Mouse (Mus musculus): ENCODE results near the gene Hist2h2bb.
"Not testable (repeated sequence)": the region's sequence is repeated elsewhere in the genome, so short reads cannot be mapped to it uniquely, and the experiment has no call there.

The Hist2h2bb gene

DNA sequence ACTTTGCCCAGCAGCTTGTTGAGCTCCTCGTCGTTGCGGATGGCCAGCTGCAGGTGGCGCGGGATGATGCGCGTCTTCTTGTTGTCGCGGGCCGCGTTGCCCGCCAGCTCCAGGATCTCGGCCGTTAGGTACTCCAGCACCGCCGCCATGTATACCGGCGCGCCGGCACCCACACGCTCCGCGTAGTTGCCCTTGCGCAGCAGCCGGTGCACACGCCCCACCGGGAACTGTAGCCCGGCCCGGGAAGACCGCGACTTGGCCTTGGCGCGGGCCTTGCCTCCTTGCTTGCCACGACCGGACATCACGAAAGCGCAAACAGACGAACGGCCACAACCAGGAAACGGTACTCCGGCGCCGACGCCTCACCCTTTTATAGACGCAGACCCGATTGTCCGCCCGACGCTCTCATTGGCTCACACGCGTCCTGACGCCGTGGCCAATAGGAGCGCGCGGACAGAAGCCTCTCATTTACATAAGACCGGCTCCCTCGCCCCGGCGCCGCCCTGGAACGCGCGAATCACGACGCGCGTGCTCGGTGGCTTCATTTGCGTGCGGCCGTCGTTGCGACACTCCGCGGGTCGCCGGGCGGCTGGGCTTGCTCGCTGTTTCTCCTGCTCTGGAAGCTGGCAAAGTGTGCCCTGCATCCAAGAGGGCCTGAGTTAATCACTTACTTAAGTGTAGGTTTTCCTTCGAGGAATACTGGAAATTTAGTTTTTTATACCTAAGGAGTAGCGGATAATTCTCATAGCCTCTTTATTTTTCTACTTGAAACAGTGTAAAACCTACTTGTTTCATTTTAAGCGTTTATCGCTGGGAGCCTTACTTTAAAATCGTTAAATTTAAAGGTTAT is 29.4 kb upstream of the Hist2h2bb start, which contains the start of gene Hist2h2aa2:
Gene Hist2h2aa2 (minus strand): TSS at position 328 of the 850 bp plus-strand sequence.
- DNase-seq (ENCODE audit: low read depth, low spot score): peak; percentile 74

DNA sequence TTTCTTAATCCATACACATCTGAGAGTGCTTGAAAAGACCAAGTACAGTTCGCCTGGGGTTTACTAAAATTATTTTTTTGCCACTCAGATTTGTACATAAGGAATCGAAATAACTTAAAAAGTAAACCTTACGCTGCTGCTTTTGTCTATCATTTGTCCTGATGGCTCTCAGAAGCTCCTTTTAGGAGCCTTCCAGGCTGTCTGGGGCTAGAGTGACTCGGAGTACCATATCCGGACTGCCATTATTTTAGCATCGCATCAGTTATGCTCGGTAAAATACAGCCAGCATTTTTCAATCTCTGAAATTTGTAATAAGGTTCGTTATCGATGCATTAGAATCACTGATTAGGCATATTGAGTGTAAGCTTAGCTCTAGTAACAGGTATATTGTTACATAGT is 28.8 kb upstream of the Hist2h2bb start:
- DNase-seq (ENCODE audit: low read depth, low spot score): no peak

DNA sequence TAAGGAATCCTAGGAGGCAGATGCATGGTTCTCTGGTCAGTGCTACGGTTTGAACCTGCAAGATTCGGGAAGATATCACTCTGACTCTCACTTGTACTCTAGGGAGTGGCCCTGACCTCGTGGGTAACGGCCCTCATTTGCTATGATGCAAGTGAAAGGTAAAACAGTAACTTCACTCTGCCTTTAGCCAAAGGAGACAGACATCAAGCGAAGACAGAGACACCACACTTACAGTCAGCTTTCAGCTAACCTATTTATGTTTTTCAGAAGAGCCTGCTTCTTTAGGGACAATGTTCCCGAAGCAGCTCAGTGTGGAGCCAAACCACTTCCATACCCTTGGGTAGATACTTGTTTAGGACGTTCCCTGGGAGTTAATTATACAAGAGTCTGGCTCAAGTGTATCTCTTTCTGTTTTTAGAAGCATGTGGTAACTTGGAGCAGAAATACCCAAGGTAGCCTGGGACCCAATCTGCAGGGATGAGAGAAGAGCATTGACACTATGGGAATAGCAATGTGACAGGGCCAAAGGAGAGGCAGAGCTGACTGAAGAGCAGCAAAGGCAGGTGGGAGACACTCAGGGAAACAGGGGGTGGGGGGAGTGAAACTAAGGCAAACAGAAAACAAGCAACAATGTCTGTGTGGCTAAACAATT is 25.5 kb upstream of the Hist2h2bb start:
- DNase-seq (ENCODE audit: low read depth, low spot score): no peak

DNA sequence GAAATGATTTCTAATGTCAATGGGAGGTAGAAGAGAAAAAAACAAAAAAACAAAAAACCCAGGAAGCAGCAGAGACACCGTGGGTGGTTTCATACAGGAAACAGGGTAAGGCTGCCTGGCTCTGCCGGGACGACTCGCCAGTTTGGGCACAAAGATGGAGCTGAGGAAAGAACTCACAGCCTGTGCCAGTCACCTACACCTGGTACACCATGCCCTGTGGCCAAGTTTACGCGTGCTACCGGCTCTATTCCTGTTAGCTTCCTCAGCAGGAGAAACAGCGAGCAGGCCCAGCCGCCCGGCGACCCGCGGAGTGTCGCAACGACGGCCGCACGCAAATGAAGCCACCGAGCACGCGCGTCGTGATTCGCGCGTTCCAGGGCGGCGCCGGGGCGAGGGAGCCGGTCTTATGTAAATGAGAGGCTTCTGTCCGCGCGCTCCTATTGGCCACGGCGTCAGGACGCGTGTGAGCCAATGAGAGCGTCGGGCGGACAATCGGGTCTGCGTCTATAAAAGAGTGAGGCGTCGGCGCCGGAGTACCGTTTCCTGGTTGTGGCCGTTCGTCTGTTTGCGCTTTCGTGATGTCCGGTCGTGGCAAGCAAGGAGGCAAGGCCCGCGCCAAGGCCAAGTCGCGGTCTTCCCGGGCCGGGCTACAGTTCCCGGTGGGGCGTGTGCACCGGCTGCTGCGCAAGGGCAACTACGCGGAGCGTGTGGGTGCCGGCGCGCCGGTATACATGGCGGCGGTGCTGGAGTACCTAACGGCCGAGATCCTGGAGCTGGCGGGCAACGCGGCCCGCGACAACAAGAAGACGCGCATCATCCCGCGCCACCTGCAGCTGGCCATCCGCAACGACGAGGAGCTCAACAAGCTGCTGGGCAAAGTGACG is 24.3 kb upstream of the Hist2h2bb start, which contains the start of gene Hist2h2aa1:
Gene Hist2h2aa1 (plus strand): TSS at position 495 of the 884 bp plus-strand sequence.
- DNase-seq (ENCODE audit: low read depth, low spot score): peak; percentile 88

DNA sequence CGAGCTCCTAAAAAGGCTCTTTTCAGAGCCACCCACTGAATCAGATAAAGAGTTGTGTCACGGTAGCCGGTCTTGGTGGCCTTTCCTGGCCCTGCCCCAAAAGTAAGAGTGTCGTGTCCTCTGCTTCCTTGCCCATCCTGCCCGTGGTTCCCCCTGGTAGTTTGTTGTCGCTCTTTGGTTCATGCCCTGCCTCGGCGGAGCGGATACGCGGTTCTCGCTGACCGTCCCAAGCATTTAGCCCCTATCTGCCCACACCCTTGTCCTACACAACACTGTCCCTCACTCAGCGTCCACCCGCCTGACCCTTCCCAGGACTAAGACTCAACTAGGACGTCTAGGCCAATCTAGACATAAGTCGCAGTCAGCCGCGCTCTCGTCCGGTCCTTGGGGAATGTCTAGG is 23.5 kb upstream of the Hist2h2bb start:
- not testable (repeated sequence) for DNase-seq (ENCODE audit: low read depth, low spot score)

DNA sequence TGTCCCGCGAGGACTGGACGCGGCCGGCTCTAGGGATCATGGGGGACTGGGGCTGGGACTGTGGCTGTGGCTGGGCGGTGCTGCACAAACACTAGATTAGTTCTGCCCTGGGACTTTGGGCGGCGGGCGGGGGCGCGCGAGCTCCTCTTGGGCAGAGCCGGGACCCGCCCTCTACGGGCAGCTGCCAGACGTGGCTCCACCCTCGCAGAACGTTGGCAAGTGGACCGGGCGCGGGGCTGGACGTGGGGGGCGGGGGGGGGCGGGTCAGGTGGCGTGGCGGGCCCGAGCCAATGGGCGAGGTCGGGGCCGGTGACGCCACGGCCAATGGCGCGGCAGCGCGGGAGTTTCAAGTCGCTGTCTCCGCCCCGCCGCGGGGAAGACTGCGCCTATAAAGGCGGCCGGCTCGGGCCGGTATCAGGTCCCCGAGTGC is 23.1 kb upstream of the Hist2h2bb start, which contains the start of gene Hist2h3c1:
Gene Hist2h3c1 (plus strand): TSS at position 259 of the 430 bp plus-strand sequence.
- DNase-seq (ENCODE audit: low read depth, low spot score): not testable (repeated sequence)

DNA sequence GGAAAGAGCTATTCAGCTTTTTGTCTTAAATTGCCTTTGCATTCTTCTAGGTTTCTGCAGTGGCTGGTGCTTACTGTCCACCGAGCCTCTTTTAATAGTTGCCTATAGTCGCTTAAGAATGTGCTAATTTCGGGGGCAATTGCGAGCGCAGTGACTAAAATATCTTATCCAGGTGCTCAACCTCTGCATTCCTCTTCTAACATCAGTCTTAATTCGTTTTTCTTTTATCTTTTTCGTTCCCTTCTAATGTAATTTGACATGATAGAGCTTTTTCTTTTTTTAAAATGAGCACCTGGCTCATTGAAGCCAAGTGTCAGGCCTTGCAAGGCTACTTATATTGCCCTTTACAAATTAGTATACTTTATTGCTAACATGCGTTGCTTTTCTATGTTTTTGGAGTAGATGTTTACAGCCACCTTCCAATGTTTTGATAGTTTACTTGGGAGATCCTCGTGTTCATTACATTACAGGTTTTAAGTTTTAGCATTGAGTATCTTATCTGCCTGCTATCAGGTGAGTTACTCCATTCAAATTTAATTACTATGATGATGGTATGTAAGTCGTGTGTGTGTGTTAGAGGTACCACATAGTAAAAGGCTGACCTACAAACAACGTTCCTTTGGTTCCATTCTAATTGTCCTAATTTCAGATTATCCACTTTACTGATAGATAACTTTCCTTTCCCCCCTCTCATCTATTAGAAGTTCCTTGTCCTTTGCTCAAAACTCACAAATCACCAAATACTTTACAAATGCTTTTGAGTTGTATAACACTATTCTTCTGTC is 22.0 kb upstream of the Hist2h2bb start:
- no peak for DNase-seq (ENCODE audit: low read depth, low spot score)

DNA sequence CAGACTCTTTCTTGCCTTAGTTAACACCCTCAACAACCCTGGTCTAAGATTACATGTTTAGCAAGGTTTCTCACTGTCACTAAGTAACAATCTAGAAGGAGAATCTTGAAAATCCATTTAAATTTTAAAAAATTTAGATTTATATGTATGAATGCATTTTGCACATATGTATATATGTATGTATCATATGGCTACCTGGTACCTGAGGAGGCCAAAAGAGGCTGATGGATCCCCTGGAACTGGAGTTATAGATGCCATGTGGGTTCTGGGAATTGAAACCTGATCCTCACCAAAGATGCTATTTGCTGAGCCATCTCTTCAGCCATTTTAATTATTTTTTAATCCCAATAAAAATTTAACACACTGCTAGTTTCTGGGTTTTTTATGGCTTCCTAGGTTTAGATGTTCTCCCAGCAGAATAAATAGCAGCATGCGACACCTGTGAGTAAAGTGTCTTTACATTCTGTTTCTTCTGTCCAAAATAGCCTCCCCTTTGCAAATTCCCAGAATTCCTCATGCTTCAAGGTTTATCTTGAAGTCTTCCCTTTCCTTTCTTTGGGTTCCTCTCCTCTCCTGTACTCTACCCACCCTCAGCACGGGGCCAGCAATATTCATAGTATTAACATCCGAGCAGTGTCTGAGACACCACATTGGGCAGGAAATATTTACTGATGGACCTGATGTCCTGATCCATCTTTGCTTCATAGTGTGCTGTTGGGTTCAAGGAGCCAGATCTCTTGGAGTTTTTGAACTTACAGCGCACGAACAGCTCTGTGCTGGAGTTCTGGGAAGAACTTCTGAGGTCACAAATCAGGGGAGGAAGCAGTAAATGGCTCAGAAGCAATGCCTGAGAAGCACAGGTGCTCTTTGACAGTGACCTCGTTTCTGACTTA is 21.2 kb upstream of the Hist2h2bb start:
- DNase-seq (ENCODE audit: low read depth, low spot score): no peak

DNA sequence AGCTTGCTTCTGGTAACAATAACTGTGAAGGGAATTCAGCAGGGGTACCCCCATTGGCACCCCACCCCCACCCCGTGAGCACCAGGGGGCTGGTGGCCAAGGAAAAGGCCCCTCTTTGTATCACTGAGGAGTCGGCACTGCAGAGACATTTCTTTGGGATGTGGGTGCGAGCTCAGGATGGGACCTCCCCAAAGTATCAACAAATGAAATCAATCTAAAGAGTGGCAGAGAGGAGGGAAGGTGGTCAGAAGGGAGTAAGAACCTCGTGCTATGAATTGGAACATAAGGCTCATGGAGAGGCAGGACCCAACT is 20.6 kb upstream of the Hist2h2bb start:
- DNase-seq (ENCODE audit: low read depth, low spot score): no peak

DNA sequence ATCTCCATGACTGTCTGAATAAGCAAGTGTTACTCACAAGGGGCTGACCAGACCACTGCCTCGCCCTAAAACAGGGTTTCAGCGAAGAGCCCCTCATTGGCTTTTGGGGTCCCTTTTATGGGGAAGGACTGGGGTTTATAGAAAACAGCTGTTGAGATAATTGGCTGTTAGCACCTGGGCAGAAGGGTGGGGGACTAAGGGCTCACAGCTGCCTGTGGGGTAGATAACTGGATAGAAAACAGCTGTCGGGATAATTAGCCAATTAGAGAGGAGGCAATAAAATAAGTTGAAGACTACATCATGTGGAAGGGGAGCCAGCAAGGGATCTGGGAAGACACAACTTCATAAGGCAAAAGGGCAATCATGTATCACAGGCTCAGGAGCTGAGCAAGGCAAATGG is 18.7 kb upstream of the Hist2h2bb start:
- DNase-seq (ENCODE audit: low read depth, low spot score): no peak

DNA sequence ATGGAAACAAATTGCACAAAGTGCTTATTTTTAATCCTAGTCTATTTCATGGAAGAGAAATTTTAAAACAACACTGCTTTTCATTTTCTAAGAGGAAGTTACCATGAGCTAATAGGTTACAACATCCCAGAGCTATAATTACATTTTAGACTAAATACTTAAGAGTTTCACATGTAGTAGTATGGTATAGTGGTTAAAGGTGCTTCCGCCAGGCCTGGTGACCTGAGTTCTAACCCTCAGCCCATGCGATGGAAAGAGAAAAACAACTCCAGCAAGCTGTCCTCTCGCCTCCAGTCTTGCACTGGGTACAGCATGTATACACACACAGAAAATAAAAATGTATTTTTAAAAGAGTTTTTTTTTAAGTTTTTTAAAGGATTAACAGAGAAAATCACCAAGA is 17.8 kb upstream of the Hist2h2bb start:
- DNase-seq (ENCODE audit: low read depth, low spot score): no peak

DNA sequence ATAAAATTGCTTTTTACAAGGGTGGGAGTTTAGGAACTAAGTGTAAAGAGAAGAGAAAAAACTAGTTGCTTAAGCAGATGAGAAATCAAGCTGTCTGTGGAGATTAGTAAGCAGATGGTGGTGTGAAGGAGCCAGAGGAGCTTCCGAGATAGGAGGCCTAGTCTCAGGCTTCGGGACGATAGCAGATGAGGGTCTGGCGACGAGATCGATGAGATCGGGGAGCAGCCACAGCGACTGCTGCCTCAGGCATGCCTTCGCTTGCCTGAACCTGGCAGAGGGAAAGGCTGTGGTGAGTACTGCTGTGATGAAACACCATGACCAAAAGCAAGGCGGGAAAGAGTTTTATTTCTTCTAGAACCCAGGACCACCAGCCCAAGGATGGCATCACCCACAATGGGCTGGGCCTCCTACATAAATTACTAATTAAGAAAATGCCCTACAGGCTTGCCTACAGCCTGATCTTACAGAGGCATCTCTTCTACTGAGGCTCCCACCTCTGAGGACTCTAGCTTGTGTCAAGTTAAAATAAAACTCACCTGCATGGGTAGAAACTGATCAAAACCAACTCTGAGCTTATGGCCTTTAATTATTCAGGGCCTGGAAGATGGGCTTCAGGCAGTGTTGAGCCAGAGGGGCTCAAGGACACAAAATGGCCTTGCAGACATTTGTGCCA is 14.7 kb upstream of the Hist2h2bb start:
- no peak for DNase-seq (ENCODE audit: low read depth, low spot score)

DNA sequence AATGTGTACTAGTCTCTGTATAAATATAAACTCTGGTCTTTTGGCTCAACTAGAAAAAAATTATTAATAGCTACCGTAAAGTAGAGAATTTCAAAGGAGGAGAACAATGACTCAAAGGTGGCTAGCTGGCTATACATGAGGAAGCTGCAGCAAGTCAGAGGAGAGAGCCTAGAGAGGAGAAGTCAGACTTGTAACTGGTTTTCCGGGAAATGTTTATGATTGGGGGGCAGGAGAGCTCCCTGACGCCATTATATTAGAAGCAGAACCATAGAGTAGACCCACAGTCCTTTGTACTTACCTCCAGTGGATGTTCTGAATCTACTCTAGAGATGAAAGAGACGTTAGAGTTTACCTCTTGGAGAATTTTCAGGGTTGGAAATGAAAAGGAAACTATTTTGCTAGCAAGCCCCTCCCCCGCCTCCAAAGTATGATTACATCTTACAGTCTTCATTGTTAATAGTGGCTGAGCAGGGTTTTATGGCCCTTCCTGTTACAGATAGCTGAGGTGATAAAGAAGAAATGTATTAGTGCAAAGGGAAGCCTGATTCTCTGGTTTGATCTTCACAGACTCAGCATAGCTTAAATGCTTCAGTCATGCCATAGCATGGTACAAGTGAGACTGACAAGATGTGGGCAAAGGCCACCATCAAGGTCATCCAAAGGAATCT is 13.5 kb upstream of the Hist2h2bb start:
- DNase-seq (ENCODE audit: low read depth, low spot score): no peak

DNA sequence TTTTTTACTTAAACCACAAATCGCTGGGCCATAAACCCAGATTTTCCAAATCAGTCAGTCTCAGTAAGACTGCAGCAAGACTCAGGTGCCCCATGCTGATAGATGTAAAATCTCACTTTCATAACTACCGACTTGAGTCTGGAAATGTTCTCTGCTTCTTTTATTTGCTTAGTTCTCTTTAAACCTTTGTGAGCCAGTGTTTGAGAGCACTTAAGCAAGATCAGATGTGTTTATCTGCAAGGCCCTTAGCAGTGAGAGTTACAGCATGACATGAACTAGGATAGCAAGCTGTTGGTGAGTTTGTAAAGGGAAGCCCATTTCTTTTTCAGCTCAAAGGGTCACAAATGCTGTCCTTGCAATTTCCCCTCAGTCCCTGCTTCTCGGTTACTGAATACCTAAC is 12.4 kb upstream of the Hist2h2bb start:
- no peak for DNase-seq (ENCODE audit: low read depth, low spot score)

DNA sequence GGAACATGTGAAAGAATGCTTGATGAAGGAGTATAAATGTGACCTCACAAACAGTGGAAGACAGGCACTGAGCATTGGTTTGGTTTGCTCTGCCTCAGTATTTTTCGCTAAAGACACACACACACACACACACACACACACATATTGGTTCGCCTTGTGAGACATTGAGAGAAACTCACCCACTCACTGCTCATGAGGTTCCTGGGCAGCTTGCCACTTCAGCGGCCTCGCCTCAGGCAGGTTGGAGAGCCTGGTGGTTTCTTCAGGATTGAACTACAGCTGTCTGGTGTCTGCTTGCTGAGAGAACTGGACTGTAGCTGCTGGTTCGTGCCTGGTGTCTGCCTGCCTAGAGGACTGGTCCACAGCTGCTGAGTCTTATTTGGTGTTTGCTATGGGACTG is 9.3 kb upstream of the Hist2h2bb start:
- no peak for DNase-seq (ENCODE audit: low read depth, low spot score)

DNA sequence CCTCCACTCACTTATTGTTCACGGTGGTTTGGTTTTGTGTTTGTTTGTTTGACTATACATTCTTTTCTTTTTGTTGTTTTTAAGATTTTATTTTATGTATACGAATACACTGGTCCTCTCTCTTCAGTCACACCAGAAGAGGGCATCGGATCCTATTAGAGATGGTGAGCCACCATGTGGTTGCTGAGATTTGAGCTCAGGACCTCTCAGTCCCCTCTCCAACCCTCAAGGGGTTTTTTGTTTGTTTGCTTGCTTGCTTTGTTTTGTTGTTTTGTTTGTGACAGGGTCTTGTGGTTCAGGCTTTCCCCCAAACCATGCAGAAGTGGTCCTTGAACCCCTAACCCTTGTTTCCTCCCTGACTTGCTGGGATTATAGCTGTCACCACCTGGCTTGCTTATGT is 7.9 kb upstream of the Hist2h2bb start:
- no peak for DNase-seq (ENCODE audit: low read depth, low spot score)

DNA sequence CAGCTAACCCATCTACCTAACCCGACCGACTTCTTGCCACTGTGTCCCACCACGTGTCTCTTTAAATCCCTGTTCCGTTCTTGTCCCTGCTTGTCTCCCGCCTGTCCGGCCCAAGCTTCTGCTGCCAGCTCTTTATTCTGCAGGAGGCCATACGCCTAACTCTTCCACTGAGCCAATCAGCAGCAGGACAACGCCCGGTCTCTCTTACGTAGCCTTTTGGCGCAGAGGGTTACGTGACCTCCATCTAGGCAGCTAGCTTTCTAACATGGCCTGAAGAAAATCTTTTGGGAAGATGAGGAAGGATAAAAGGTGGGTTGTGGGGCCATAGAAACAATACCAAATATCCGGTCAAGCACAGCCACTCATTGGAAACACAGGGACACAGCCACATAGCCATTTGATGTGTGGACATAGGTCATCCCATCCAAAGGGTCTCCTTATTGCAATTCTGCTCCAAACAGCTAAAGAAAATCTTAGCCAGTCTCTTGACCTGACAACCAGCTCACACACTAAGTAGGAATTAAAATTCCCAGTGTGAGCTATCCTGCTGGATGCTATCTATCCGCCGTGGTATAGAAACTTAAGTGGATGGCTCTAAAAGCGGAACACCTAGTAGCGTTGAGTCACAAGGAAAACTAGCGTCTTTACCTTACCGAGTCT is 7.2 kb upstream of the Hist2h2bb start:
- peak; percentile 81 for DNase-seq (ENCODE audit: low read depth, low spot score)

DNA sequence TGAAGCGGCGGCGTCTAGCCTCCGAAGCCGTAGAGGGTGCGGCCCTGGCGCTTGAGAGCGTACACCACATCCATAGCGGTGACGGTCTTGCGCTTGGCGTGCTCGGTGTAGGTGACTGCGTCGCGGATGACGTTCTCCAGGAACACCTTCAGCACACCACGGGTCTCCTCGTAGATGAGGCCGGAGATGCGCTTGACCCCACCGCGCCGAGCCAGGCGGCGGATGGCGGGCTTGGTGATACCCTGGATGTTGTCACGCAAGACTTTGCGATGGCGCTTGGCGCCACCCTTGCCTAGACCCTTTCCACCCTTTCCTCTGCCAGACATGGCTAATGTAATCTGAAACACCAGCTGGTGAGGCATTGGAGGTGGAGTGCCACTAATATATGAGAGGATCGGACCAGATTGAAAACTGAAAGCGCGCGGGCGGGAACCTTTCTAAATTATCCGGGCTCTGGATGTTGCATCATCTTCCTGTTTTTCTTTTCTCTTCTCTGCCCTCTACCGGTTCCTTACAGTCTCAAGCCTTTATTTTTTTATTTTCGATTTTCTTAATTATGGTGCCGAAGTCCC is 6.5 kb upstream of the Hist2h2bb start, which contains the start of gene Hist2h4:
Gene Hist2h4 (minus strand): TSS at position 333 of the 572 bp plus-strand sequence.
- peak; percentile 95 for DNase-seq (ENCODE audit: low read depth, low spot score)
